Mouse (Mus musculus) lung, postnatal 0 days (tissue): ENCODE data around the gene Ccser2. TPM values are rescaled to one million over a fixed set of nuclear protein-coding genes. Genes with fewer than 3 reads are reported as not detected.

Experiments used
- ATAC-seq: fragments of 200-750 bp; cut with Nextera tagmentation; 2 replicates; pipeline ENCODE4 v1.8.0; 2017; ENCODE audit warnings: moderate library complexity
- DNase-seq: peaks from one replicate; pipeline ENCODE4 v3.0.0-alpha.2; 2016; ENCODE audit warnings: low spot score
- H3K27ac ChIP-seq: fragments of 300-500 bp; sonication (generic); 2 replicates; pipeline ENCODE4 v1.5.1; 2014; ENCODE audit warnings: antibody characterized with exemption, mild to moderate bottlenecking, low read length, mixed read lengths
- H3K27me3 ChIP-seq: fragments of 300-500 bp; sonication (generic); replicated peaks from 2 replicates; pipeline ENCODE4 v1.6.1; 2014; ENCODE audit warnings: low read length, mixed read lengths; ENCODE audit not compliant: insufficient read depth
- H3K36me3 ChIP-seq: fragments of 300-500 bp; sonication (generic); 2 replicates; pipeline ENCODE4 v1.6.1; 2014; ENCODE audit warnings: low read length, mixed read lengths; ENCODE audit not compliant: insufficient read depth
- H3K4me1 ChIP-seq: fragments of 300-500 bp; sonication (generic); 2 replicates; pipeline ENCODE4 v1.6.1; 2014; ENCODE audit warnings: antibody characterized with exemption, low read depth, low read length, mixed read lengths; ENCODE audit not compliant: insufficient read depth
- H3K4me2 ChIP-seq: fragments of 300-500 bp; sonication (generic); replicated peaks from 2 replicates; pipeline ENCODE4 v1.6.1; 2014; ENCODE audit warnings: low read depth, mild to moderate bottlenecking, low read length, moderate library complexity, mixed read lengths
- H3K4me3 ChIP-seq: fragments of 300-500 bp; sonication (generic); 2 replicates; pipeline ENCODE4 v1.5.1; 2014; ENCODE audit warnings: low read depth, low read length
- H3K9ac ChIP-seq: fragments of 300-500 bp; sonication (generic); replicated peaks from 2 replicates; pipeline ENCODE4 v1.6.1; 2014; ENCODE audit warnings: low read depth, mild to moderate bottlenecking
- H3K9me3 ChIP-seq: fragments of 300-500 bp; sonication (generic); 2 replicates; pipeline ENCODE4 v1.6.1; 2016; ENCODE audit warnings: low read length, mixed read lengths
- CTCF ChIP-seq: IDR thresholded peaks from 2 replicates; pipeline ENCODE4 v1.5.1; 2016; ENCODE audit warnings: antibody characterized with exemption, mild to moderate bottlenecking
- EP300 ChIP-seq: IDR thresholded peaks from 2 replicates; pipeline ENCODE4 v1.6.1; 2016; ENCODE audit warnings: antibody characterized with exemption, mild to moderate bottlenecking, control low read depth
- WGBS: fragments of 180-500 bp; shearing (Covaris S2); extraction: QIAGEN DNeasy Blood & Tissue Kit; methylation state at CpG from one replicate; pipeline ENCODE4 v1.1.7; 2014; 5-methylcytosine and 5-hydroxymethylcytosine counted together
- polyA plus RNA-seq: library from polyadenylated mRNA; unstranded; fragments of >200 nt; fragmentation: Nextera tagmentation; extraction: Ambion mirVana; gene quantifications from 2 replicates; pipeline ENCODE4 v1.2.1, GENCODE M21; 2015

Ccser2 gene
- polyA plus RNA-seq, 1 experiment from 2014 or later: 48.0 TPM

DNA sequence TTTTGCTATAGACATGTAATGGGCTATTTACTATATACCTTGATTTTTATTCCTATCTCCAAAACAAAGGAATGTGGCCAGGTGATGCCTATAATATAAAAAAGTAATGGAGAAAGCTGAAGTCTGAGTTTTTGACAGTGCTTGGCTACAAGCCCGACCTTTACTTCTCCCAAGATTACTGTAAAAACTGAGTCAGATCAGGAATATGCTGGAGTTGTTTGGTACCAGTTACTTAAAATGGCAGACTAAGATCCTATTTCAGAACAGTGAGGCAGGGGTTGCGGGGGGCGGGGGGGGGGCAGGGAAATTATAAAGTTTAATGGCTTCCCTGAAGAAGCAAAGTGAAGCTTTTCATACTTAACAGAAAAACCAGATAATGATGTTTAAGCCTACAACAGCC, 73.9 kb downstream of the Ccser2 start:
- Histone ChIP-seq H3K9ac (no peak overlapping the region), H3K4me3 (no peak overlapping the region), H3K36me3 (peaks cover 7% of the 10 kb centered on the region; the same call in 1 of the 2 replicates), H3K4me2 (no peak overlapping the region), H3K27me3 (no peaks in the 10 kb centered on the region), H3K9me3 (no peaks in the 10 kb centered on the region), H3K27ac (no peak overlapping the region), H3K4me1 (no peaks in the 10 kb centered on the region)
- TF ChIP-seq EP300 (no peak), CTCF (no peak)
- ATAC-seq: no peak
- WGBS: 90% methylated on average over 3 of the region's 3 CpGs
- DNase-seq: no peak

DNA sequence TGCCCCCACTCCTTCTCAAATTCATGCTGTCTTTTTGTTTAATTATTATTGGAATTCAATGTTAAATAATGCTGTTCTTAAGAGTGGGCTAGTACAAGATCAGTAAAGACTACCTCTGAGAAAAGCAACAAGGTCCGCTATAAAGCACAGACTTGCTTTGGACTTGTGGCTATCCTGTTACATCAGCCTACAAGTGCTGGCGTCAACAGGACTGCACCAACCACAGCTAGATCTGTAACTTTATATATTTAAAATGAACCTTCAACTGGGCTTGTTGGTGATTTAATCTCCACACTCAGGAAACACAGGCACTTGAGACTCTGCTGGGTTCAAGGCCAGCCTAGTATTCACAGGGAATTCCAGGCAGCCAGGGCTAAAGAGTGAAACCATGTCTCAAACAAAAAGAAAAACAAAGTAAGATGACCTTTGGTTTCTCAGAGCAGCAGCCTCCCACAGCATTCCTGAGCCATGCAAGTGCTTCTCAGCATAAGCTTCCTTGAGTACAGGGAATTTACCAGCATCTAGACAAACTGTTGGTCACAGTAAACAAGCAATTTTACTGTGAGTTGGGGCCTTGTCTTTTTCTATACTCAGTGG, 75.7 kb downstream of the Ccser2 start:
- 59% methylated on average over 2 of the region's 2 CpGs for WGBS

DNA sequence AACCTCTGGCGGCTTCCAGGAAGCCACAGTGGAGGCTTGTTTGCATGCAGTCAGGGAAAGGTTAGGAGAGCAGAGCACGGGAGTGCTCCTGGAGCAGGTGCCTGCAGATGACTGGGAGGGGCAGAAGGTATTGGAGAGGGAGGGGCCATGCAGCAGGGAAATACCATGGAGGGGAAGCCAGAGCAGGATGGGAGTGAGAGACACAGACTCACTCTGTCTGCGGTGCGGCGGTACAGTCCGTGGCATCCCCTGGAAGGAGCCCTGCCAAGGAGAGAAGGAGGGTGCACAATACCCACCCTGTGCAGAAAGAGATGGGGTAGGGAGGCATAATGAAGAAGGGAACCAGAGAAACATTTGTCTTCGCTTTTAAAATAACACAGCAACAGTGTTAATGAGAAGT, 78.4 kb downstream of the Ccser2 start:
- DNase-seq (no peak), ATAC-seq (no peak)
- no peak overlapping the region for H3K4me3 ChIP-seq
- no peaks in the 10 kb centered on the region for H3K4me1 ChIP-seq
- no peaks in the 10 kb centered on the region for H3K9me3 ChIP-seq
- H3K27me3 ChIP-seq: no peaks in the 10 kb centered on the region
- no peak overlapping the region for H3K27ac ChIP-seq
- TF ChIP-seq EP300 (no peak), CTCF (no peak)
- no peak overlapping the region for H3K4me2 ChIP-seq
- H3K9ac ChIP-seq: no peak overlapping the region
- 70% methylated on average over 7 of the region's 7 CpGs for WGBS
- peaks cover 3% of the 10 kb centered on the region; the same call in 1 of the 2 replicates for H3K36me3 ChIP-seq

More for the DNA sequence above, 75.7 kb downstream of the Ccser2 start:
- no peak overlapping the region for H3K4me3 ChIP-seq
- peaks cover 7% of the 10 kb centered on the region; the same call in 1 of the 2 replicates for H3K36me3 ChIP-seq
- ATAC-seq: no peak
- H3K4me2 ChIP-seq: no peak overlapping the region
- H3K9ac ChIP-seq: no peak overlapping the region
- H3K27ac ChIP-seq: peak overlapping the region; percentile 14; the same call in 1 of the 2 replicates
- no peaks in the 10 kb centered on the region for H3K27me3 ChIP-seq
- no peaks in the 10 kb centered on the region for H3K9me3 ChIP-seq
- TF ChIP-seq EP300 (no peak), CTCF (no peak)
- DNase-seq: no peak
- H3K4me1 ChIP-seq: no peaks in the 10 kb centered on the region

DNA sequence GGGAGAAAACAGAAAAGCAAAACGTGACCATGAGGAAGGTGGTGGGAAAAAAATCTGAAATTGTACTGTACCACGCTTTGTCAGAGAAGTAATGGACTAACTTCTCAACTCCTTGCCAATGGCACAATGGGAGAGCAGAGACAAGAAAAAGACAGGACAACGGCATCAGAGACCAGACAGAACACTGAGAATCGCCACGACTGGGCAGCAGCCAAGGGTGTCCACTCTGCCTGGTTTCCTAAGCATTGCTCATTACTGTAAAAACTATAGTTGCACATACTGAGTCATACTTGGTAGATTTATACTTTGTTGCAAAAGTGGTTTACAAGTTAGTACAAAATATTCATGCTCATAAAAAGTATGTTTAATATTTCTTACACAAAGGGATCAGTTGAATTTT, 82.9 kb downstream of the Ccser2 start:
- H3K9me3 ChIP-seq: no peaks in the 10 kb centered on the region
- no peak overlapping the region for H3K9ac ChIP-seq
- 93% methylated on average over 5 of the region's 5 CpGs for WGBS
- no peak for DNase-seq
- H3K4me1 ChIP-seq: no peaks in the 10 kb centered on the region
- no peak overlapping the region for H3K4me2 ChIP-seq
- H3K27ac ChIP-seq: no peak overlapping the region
- H3K4me3 ChIP-seq: no peak overlapping the region
- no peak for ATAC-seq
- no peaks in the 10 kb centered on the region for H3K27me3 ChIP-seq
- no peaks in the 10 kb centered on the region; the same call in 1 of the 2 replicates for H3K36me3 ChIP-seq
- no peak for TF ChIP-seq CTCF
- no peak for TF ChIP-seq EP300

DNA sequence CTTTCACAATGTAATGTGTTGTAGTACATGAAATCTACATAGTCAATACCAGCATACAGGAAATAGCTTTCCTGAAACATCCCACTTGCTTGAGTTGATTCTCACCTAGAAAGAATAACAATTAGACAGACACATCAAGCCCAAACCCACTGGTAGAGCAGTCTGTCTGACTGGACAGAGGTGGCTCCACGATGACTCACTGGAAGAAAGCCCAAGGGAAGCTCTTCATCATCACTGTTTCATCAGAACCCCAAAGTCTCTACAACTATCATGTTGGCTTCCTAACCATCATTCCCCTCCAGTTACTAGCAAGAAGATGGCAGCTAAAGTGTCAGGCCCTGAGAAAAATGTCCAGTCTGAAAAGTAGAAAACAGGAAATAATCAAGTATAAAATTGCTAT, 83.5 kb downstream of the Ccser2 start:
- Histone ChIP-seq H3K36me3 (no peaks in the 10 kb centered on the region; the same call in 1 of the 2 replicates), H3K9me3 (no peaks in the 10 kb centered on the region)

DNA sequence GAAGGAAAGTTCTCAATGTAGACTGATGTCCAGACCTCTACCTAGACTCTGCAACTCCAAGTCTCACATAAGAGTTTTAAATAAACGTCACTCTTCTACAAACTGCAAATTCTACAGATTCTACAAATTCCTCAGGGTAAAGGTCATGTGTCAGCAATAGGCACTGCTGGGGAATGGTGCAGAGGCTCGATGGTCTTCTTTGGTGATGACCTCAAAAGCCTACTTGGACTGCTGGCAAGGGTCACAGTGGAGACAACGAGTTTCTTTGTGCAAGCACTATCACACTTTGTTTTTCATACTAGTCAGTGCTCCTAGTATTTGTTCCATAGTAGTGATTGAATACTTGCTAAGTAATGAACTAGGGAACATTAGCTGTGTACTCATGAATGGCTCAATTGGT, 85.0 kb downstream of the Ccser2 start:
- no peak overlapping the region for H3K27ac ChIP-seq
- TF ChIP-seq EP300 (no peak), CTCF (no peak)
- H3K27me3 ChIP-seq: no peaks in the 10 kb centered on the region
- H3K4me1 ChIP-seq: no peaks in the 10 kb centered on the region
- ATAC-seq: no peak
- no peak overlapping the region for H3K9ac ChIP-seq
- no peak overlapping the region for H3K4me2 ChIP-seq
- whole genome bisulfite sequencing: 27% methylated on average over 3 of the region's 3 CpGs
- peaks cover 7% of the 10 kb centered on the region for H3K36me3 ChIP-seq
- H3K9me3 ChIP-seq: no peaks in the 10 kb centered on the region
- H3K4me3 ChIP-seq: no peak overlapping the region
- no peak for DNase-seq

More for the DNA sequence above, 83.5 kb downstream of the Ccser2 start:
- DNase-seq (no peak), ATAC-seq (no peak)
- TF ChIP-seq EP300: no peak
- TF ChIP-seq CTCF: no peak
- H3K27me3 ChIP-seq: no peaks in the 10 kb centered on the region
- H3K4me1 ChIP-seq: no peaks in the 10 kb centered on the region
- H3K4me2 ChIP-seq: no peak overlapping the region
- WGBS: 76% methylated on average over 1 of the region's 1 CpGs
- no peak overlapping the region for H3K9ac ChIP-seq
- no peak overlapping the region for H3K27ac ChIP-seq
- H3K4me3 ChIP-seq: no peak overlapping the region

DNA sequence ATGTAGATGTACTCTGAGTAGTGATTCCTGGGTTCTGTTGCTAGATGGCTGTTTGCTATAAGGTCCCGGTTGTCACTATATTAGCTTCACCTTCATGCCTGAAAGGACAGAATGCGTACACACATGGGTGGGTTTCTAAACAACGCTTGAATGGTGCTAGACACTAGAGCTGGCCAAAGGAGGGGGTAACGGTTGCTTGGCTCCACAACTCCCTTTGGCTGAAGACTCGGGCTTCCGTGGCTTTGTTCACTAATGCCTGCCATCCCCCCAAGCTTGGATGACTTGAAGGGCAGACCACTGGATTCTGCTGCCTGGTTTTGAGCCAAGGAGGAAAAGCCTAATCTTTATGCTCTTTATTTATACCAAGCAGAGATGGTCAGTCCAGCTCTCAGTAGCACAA, 98.3 kb downstream of the Ccser2 start:
- H3K4me1 ChIP-seq: no peaks in the 10 kb centered on the region
- H3K4me3 ChIP-seq: no peak overlapping the region
- no peak overlapping the region for H3K9ac ChIP-seq
- DNase-seq (no peak), ATAC-seq (no peak)
- no peak overlapping the region for H3K27ac ChIP-seq
- WGBS: 68% methylated on average over 6 of the region's 6 CpGs
- TF ChIP-seq CTCF: no peak
- TF ChIP-seq EP300: no peak
- no peaks in the 10 kb centered on the region for H3K36me3 ChIP-seq
- H3K9me3 ChIP-seq: no peaks in the 10 kb centered on the region
- H3K27me3 ChIP-seq: no peaks in the 10 kb centered on the region
- no peak overlapping the region for H3K4me2 ChIP-seq
